Mouse (Mus musculus) lung, adult 18-20 months (tissue): ENCODE measurements around the gene Pomt1.
A peak's percentile ranks its signal among the peaks of the same experiment; 100 is the strongest.

Source experiments
- DNase-seq, 2 experiments: peaks; one replicate each; pipeline ENCODE4 v3.0.0; 2022; ENCODE audit warnings: mixed read lengths in 2 of 2

Pomt1 gene

GRCm38 (mm10) chr2:32222057-32222456 lies 14.3 kb upstream of the Pomt1 start:
- no peak for DNase-seq

GRCm38 (mm10) chr2:32235433-32235832 lies 957 bp upstream of the Pomt1 start:
- DNase-seq, result no peak

GRCm38 (mm10) chr2:32236760-32237487 lies 534 bp downstream of the Pomt1 start:
- DNase-seq, result peak; percentile 36 to 58

GRCm38 (mm10) chr2:32237571-32237970 lies 1.2 kb downstream of the Pomt1 start:
- DNase-seq, result no peak

- DNase-seq, result no peak
Measured at GRCm38 (mm10) chr2:32238708-32239435, 2.5 kb downstream of the Pomt1 start.

GRCm38 (mm10) chr2:32240591-32240990 lies 4.2 kb downstream of the Pomt1 start:
- no peak for DNase-seq

- DNase-seq, result no peak
Measured at GRCm38 (mm10) chr2:32242986-32243385, 6.6 kb downstream of the Pomt1 start.

- DNase-seq, result no peak
Measured at GRCm38 (mm10) chr2:32246741-32247140, 10.4 kb downstream of the Pomt1 start.

GRCm38 (mm10) chr2:32248377-32249361 lies 12.3 kb downstream of the Pomt1 start:
- peak in 1 of 2 experiments; percentile 51 for DNase-seq

- peak; percentile 66 to 72 for DNase-seq
Measured at GRCm38 (mm10) chr2:32251791-32252527, 15.6 kb downstream of the Pomt1 start.

GRCm38 (mm10) chr2:32252658-32253057 lies 16.3 kb downstream of the Pomt1 start:
- DNase-seq, result peak; percentile 30 to 61

GRCm38 (mm10) chr2:32253352-32253751 lies 17.0 kb downstream of the Pomt1 start:
- no peak for DNase-seq

- no peak for DNase-seq
Measured at GRCm38 (mm10) chr2:32254563-32254962, 18.2 kb downstream of the Pomt1 start.

- no peak for DNase-seq
Measured at GRCm38 (mm10) chr2:32256273-32256672, 19.9 kb downstream of the Pomt1 start.

GRCm38 (mm10) chr2:32258887-32259533 lies 22.6 kb downstream of the Pomt1 start:
- DNase-seq, result no peak

- DNase-seq, result peak; percentile 92 to 94
Measured at GRCm38 (mm10) chr2:32259657-32260417, 23.4 kb downstream of the Pomt1 start, which contains the start of gene Uck1. Gene Uck1 (minus strand): TSS chr2:32260159.

- peak; percentile 40 to 64 for DNase-seq
Measured at GRCm38 (mm10) chr2:32260635-32261034, 24.2 kb downstream of the Pomt1 start.

- DNase-seq, result no peak
Measured at GRCm38 (mm10) chr2:32275823-32276222, 39.4 kb downstream of the Pomt1 start.

GRCm38 (mm10) chr2:32282289-32282688 lies 45.9 kb downstream of the Pomt1 start:
- no peak for DNase-seq

GRCm38 (mm10) chr2:32282727-32283126 lies 46.3 kb downstream of the Pomt1 start:
- peak; percentile 50 to 74 for DNase-seq

GRCm38 (mm10) chr2:32283986-32284385 lies 47.6 kb downstream of the Pomt1 start:
- peak in 1 of 2 experiments; percentile 55 for DNase-seq
